Mouse (Mus musculus) kidney, adult 2 months (tissue): ENCODE data around the gene Slc7a1.

ENCODE experiments used
- CTCF ChIP-seq: fragments of 200-500 bp; conservative IDR thresholded peaks from 2 replicates; pipeline ENCODE4 v1.5.1; 2011; ENCODE audit warnings: low read depth, mild to moderate bottlenecking, control low read depth, low read length, moderate library complexity, mixed read lengths; ENCODE audit not compliant: insufficient read depth, insufficient read length
- POLR2A ChIP-seq: fragments of 200-500 bp; IDR thresholded peaks from one replicate; pipeline ENCODE4 v1.6.1; 2011; ENCODE audit warnings: low read depth, low read length, control low read depth

DNA sequence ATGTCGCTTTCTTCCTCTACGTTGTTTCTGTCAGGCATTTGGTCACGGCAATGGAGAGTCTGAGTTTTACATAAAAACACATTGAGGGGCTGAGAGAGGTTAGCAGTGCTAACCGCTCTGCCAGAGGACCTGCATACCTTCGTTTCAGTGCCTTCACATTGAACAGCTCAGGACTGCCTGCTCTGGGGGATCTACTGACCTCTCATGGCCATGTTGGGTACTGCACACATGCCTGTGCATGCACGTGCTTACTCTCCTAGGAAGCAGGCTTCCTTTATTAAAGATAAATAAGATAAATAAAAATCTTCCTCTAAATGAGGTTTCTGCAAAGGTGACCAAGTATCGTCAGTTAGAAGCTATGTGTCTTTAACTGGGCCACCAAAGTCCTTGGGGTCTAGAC lies 106.4 kb downstream of the Slc7a1 start:
- TF ChIP-seq POLR2A (no peak), CTCF (peak; percentile 43)
